Mouse (Mus musculus) CH12.LX (cell line): ENCODE results near the gene Cd300ld3.

Experiments
- CTCF ChIP-seq, 2 experiments: IDR thresholded peaks in 1 of 2; conservative IDR thresholded peaks in 1 of 2; 2 replicates each; pipeline ENCODE4 v1.5.1; 2011 to 2012; ENCODE audit warnings: low read depth in 2 of 2, low read length in 2 of 2, improper control_type of control experiment in 1 of 2, inconsistent platforms in 1 of 2, mild to moderate bottlenecking in 1 of 2, moderate library complexity in 1 of 2
- EP300 ChIP-seq: IDR thresholded peaks from 2 replicates; pipeline ENCODE4 v1.6.1; 2011; ENCODE audit warnings: low read length, improper control_type of control experiment
- TCF12 ChIP-seq: IDR thresholded peaks from 2 replicates; pipeline ENCODE4 v1.6.1; 2014; ENCODE audit warnings: low read depth, mild to moderate bottlenecking, inconsistent platforms, low read length, improper control_type of control experiment

- TF ChIP-seq TCF12 (no peak), CTCF (conservative IDR thresholded peaks at IDR 0.05 in 1 of 2, IDR thresholded peaks at IDR 0.05 in 1 of 2; ENCODE audit: low read depth in 2 of 2, low read length in 2 of 2) (no peak), EP300 (no peak)
Observed at GRCm38 (mm10) chr11:115092140-115092539, 43.9 kb upstream of the Cd300ld3 start.
